Mouse (Mus musculus) erythroblast, embryonic 14.5 days (primary cell): ENCODE results near the gene Bcor.

Experiments used
- GATA1 ChIP-seq: IDR thresholded peaks from 2 replicates; pipeline ENCODE4 v1.6.1; 2012; ENCODE audit warnings: low read length, inconsistent platforms, mixed read lengths
- TAL1 ChIP-seq: IDR thresholded peaks from 3 replicates; pipeline ENCODE4 v1.6.1; 2012; ENCODE audit warnings: low read length, inconsistent platforms, mixed read lengths

GRCm38 (mm10) chrX:12158821-12159533 is 1.2 kb downstream of the Bcor start:
- no peak for TF ChIP-seq TAL1
- TF ChIP-seq GATA1 = no peak
